Mouse (Mus musculus): Measurements from ENCODE around the gene Gm42674. TPM values are rescaled to one million over a fixed set of nuclear protein-coding genes. Genes with fewer than 3 reads are reported as not detected.

The Gm42674 gene
- polyA plus RNA-seq, 1 experiment from 2014 or later = not detected

- no peak for DNase-seq
- no peak within 1 kb of the TSS for H3K4me3 ChIP-seq (replicated peaks; ENCODE audit: low read depth, low read length)
- H3K4me2 ChIP-seq (ENCODE audit: low read length) = no peak within 1 kb of the TSS
- H3K36me3 ChIP-seq (ENCODE audit: control insufficient read depth, insufficient read depth, low read length) = no peaks in the 10 kb centered on the region
- no peak within 1 kb of the TSS for H3K9ac ChIP-seq (replicated peaks; ENCODE audit: low read length)
- no peaks in the 10 kb centered on the region for H3K4me1 ChIP-seq (ENCODE audit: control insufficient read depth, insufficient read depth, low read length)
- H3K27ac ChIP-seq (replicated peaks; ENCODE audit: low read depth, low read length) = no peak within 1 kb of the TSS
- ATAC-seq (ENCODE audit: low FRiP score, low TSS enrichment) = no peak
- WGBS = 79% methylated on average over 3 of the region's 3 CpGs
- no peaks in the 10 kb centered on the region for H3K27me3 ChIP-seq (ENCODE audit: control insufficient read depth, insufficient read depth, low read length)
- no peaks in the 10 kb centered on the region for H3K9me3 ChIP-seq (ENCODE audit: control insufficient read depth, low read length)
Measured at GRCm38 (mm10) chr3:90603623-90604022, 1.9 kb downstream of the Gm42674 start, which contains the start of gene S100a4. Gene S100a4 (plus strand): TSS chr3:90603771.

- H3K27me3 ChIP-seq (ENCODE audit: control insufficient read depth, insufficient read depth, low read length) = no peaks in the 10 kb centered on the region
- no peaks in the 10 kb centered on the region for H3K36me3 ChIP-seq (ENCODE audit: control insufficient read depth, insufficient read depth, low read length)
- no peak for ATAC-seq (ENCODE audit: low FRiP score, low TSS enrichment)
- no peaks in the 10 kb centered on the region for H3K4me1 ChIP-seq (ENCODE audit: control insufficient read depth, insufficient read depth, low read length)
- H3K9ac ChIP-seq (replicated peaks; ENCODE audit: low read length) = no peak overlapping the region
- H3K9me3 ChIP-seq (ENCODE audit: control insufficient read depth, low read length) = no peaks in the 10 kb centered on the region
- H3K4me3 ChIP-seq (replicated peaks; ENCODE audit: low read depth, low read length) = no peak overlapping the region
- no peak overlapping the region for H3K4me2 ChIP-seq (ENCODE audit: low read length)
- 62% methylated on average over 4 of the region's 4 CpGs for WGBS
- H3K27ac ChIP-seq (replicated peaks; ENCODE audit: low read depth, low read length) = no peak overlapping the region
- peak; percentile 66 for DNase-seq
Measured at GRCm38 (mm10) chr3:90604416-90604815, 2.7 kb downstream of the Gm42674 start.

GRCm38 (mm10) chr3:90605049-90605448 lies 3.3 kb downstream of the Gm42674 start:
- Histone ChIP-seq H3K36me3 (ENCODE audit: control insufficient read depth, insufficient read depth, low read length) (no peaks in the 10 kb centered on the region), H3K27ac (replicated peaks; ENCODE audit: low read depth, low read length) (no peak overlapping the region), H3K4me2 (ENCODE audit: low read length) (no peak overlapping the region), H3K9me3 (ENCODE audit: control insufficient read depth, low read length) (no peaks in the 10 kb centered on the region), H3K4me1 (ENCODE audit: control insufficient read depth, insufficient read depth, low read length) (no peaks in the 10 kb centered on the region), H3K9ac (replicated peaks; ENCODE audit: low read length) (no peak overlapping the region), H3K4me3 (replicated peaks; ENCODE audit: low read depth, low read length) (no peak overlapping the region), H3K27me3 (ENCODE audit: control insufficient read depth, insufficient read depth, low read length) (no peaks in the 10 kb centered on the region)
- WGBS = 90% methylated on average over 3 of the region's 3 CpGs
- ATAC-seq (ENCODE audit: low FRiP score, low TSS enrichment) (no peak), DNase-seq (no peak)

- no peak overlapping the region for H3K4me3 ChIP-seq (replicated peaks; ENCODE audit: low read depth, low read length)
Measured at GRCm38 (mm10) chr3:90605736-90606135, 4.0 kb downstream of the Gm42674 start.

DNA sequence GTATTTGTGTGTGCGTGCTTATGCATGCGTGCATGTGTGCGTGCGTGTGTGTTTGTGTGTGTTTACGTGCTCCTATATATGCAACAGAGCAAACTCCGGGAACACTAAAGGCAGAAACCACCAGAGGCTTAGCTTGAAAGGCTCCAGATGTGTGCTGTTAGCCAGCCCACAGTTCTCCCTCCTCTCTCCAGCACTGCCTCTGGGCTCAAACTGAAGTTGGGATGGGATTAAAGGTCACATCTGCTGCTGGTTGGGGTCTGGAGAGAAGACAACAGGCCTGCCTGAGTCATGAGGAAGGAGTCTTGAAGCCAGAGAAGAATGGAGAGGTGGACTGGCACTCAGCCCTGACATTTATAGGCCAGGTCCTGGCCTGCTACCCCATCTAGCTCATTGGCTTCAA lies 4.5 kb downstream of the Gm42674 start:
- Histone ChIP-seq H3K9ac (replicated peaks; ENCODE audit: low read length) (no peak overlapping the region), H3K9me3 (ENCODE audit: control insufficient read depth, low read length) (no peaks in the 10 kb centered on the region), H3K36me3 (ENCODE audit: control insufficient read depth, insufficient read depth, low read length) (no peaks in the 10 kb centered on the region), H3K4me1 (ENCODE audit: control insufficient read depth, insufficient read depth, low read length) (no peaks in the 10 kb centered on the region), H3K27me3 (ENCODE audit: control insufficient read depth, insufficient read depth, low read length) (no peaks in the 10 kb centered on the region), H3K27ac (replicated peaks; ENCODE audit: low read depth, low read length) (no peak overlapping the region), H3K4me3 (replicated peaks; ENCODE audit: low read depth, low read length) (no peak overlapping the region), H3K4me2 (ENCODE audit: low read length) (no peak overlapping the region)
- no peak for ATAC-seq (ENCODE audit: low FRiP score, low TSS enrichment)
- WGBS = 93% methylated on average over 6 of the region's 6 CpGs
- no peak for DNase-seq

More at GRCm38 (mm10) chr3:90605736-90606135, 4.0 kb downstream of the Gm42674 start:
- Histone ChIP-seq H3K4me1 (ENCODE audit: control insufficient read depth, insufficient read depth, low read length) (no peaks in the 10 kb centered on the region), H3K9me3 (ENCODE audit: control insufficient read depth, low read length) (no peaks in the 10 kb centered on the region), H3K27ac (replicated peaks; ENCODE audit: low read depth, low read length) (no peak overlapping the region), H3K4me2 (ENCODE audit: low read length) (no peak overlapping the region), H3K36me3 (ENCODE audit: control insufficient read depth, insufficient read depth, low read length) (no peaks in the 10 kb centered on the region), H3K27me3 (ENCODE audit: control insufficient read depth, insufficient read depth, low read length) (no peaks in the 10 kb centered on the region), H3K9ac (replicated peaks; ENCODE audit: low read length) (no peak overlapping the region)
- ATAC-seq (ENCODE audit: low FRiP score, low TSS enrichment) (no peak), DNase-seq (no peak)
- WGBS = 91% methylated on average over 2 of the region's 2 CpGs

DNA sequence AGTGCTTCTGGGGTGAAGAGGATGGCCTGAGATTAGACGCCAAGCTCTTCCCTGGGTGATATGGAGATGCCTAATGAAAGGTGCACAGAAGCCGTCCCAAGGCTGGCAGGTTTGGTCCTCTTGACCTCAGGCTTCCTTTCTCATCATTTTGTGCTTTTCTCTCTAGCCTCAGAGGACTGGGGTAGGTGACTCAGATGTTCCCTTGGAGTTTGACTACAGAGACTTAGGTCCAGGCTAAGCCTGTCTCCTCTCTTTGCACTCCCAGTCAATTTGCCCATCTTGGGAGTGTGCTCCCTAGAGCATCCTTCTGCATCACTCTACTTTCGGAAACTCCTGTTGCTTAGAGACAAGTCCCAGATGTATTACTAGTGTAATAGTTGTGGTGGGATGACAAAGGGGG lies 5.7 kb downstream of the Gm42674 start:
- Histone ChIP-seq H3K27ac (replicated peaks; ENCODE audit: low read depth, low read length) (no peak overlapping the region), H3K9ac (replicated peaks; ENCODE audit: low read length) (no peak overlapping the region), H3K4me3 (replicated peaks; ENCODE audit: low read depth, low read length) (no peak overlapping the region), H3K4me2 (ENCODE audit: low read length) (no peak overlapping the region), H3K36me3 (ENCODE audit: control insufficient read depth, insufficient read depth, low read length) (no peaks in the 10 kb centered on the region), H3K9me3 (ENCODE audit: control insufficient read depth, low read length) (no peaks in the 10 kb centered on the region), H3K4me1 (ENCODE audit: control insufficient read depth, insufficient read depth, low read length) (no peaks in the 10 kb centered on the region), H3K27me3 (ENCODE audit: control insufficient read depth, insufficient read depth, low read length) (no peaks in the 10 kb centered on the region)
- ATAC-seq (ENCODE audit: low FRiP score, low TSS enrichment) (no peak), DNase-seq (no peak)
- 89% methylated on average over 3 of the region's 3 CpGs for WGBS

GRCm38 (mm10) chr3:90608223-90608622 lies 6.5 kb downstream of the Gm42674 start, which contains the start of gene S100a5:
Gene S100a5 (plus strand): TSS chr3:90608523.
- ATAC-seq (ENCODE audit: low FRiP score, low TSS enrichment) (no peak), DNase-seq (no peak)
- Histone ChIP-seq H3K4me2 (ENCODE audit: low read length) (no peak within 1 kb of the TSS), H3K4me1 (ENCODE audit: control insufficient read depth, insufficient read depth, low read length) (peaks cover 4% of the 10 kb centered on the region), H3K27me3 (ENCODE audit: control insufficient read depth, insufficient read depth, low read length) (no peaks in the 10 kb centered on the region), H3K27ac (replicated peaks; ENCODE audit: low read depth, low read length) (no peak within 1 kb of the TSS), H3K4me3 (replicated peaks; ENCODE audit: low read depth, low read length) (no peak within 1 kb of the TSS), H3K36me3 (ENCODE audit: control insufficient read depth, insufficient read depth, low read length) (no peaks in the 10 kb centered on the region), H3K9ac (replicated peaks; ENCODE audit: low read length) (no peak within 1 kb of the TSS), H3K9me3 (ENCODE audit: control insufficient read depth, low read length) (no peaks in the 10 kb centered on the region)
- 64% methylated on average over 3 of the region's 3 CpGs for WGBS

DNA sequence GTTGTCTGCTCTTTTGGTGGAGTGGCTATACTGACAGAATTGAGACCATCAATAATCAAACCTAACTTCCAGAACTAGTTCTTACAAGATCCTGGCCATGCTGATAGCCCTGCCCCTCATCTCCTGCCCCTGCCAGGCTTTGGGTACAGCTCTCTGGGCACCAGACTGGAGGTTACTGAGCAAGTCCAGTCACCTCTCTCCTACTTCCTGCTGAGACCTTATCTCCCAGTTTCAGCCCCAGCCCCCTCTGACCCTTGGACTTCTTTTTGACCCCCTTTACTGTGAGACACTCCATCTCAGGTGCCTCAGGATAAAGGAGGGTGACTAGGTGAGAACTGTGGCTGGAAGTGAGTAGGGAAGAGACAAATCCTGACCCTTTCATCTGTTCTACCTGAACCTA lies 7.4 kb downstream of the Gm42674 start:
- Histone ChIP-seq H3K9ac (replicated peaks; ENCODE audit: low read length) (no peak overlapping the region), H3K27ac (replicated peaks; ENCODE audit: low read depth, low read length) (no peak overlapping the region), H3K27me3 (ENCODE audit: control insufficient read depth, insufficient read depth, low read length) (no peaks in the 10 kb centered on the region), H3K4me3 (replicated peaks; ENCODE audit: low read depth, low read length) (no peak overlapping the region), H3K4me2 (ENCODE audit: low read length) (no peak overlapping the region), H3K36me3 (ENCODE audit: control insufficient read depth, insufficient read depth, low read length) (no peaks in the 10 kb centered on the region), H3K9me3 (ENCODE audit: control insufficient read depth, low read length) (no peaks in the 10 kb centered on the region), H3K4me1 (ENCODE audit: control insufficient read depth, insufficient read depth, low read length) (peaks cover 7% of the 10 kb centered on the region)
- ATAC-seq (ENCODE audit: low FRiP score, low TSS enrichment) (no peak), DNase-seq (no peak)

DNA sequence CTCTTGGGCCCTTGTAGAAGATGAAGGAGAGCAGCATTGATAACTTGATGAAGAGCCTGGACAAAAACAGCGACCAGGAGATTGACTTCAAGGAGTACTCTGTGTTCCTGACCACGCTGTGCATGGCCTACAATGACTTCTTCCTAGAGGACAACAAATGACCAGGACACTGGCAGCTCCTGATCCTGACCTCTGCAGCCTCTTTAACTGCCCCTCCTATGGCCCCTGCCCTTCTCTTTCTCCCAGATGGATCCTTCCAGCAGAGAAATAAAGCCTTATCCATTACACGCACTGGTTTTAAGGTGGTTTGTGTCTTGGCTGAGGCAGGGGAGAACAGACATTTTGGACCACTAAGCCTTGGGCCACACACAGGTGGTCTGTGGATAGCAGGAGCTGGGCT lies 9.8 kb downstream of the Gm42674 start:
- Histone ChIP-seq H3K36me3 (ENCODE audit: control insufficient read depth, insufficient read depth, low read length) (no peaks in the 10 kb centered on the region), H3K4me3 (replicated peaks; ENCODE audit: low read depth, low read length) (no peak overlapping the region), H3K27me3 (ENCODE audit: control insufficient read depth, insufficient read depth, low read length) (no peaks in the 10 kb centered on the region), H3K27ac (replicated peaks; ENCODE audit: low read depth, low read length) (no peak overlapping the region), H3K9ac (replicated peaks; ENCODE audit: low read length) (no peak overlapping the region), H3K9me3 (ENCODE audit: control insufficient read depth, low read length) (no peaks in the 10 kb centered on the region), H3K4me1 (ENCODE audit: control insufficient read depth, insufficient read depth, low read length) (peaks cover 7% of the 10 kb centered on the region), H3K4me2 (ENCODE audit: low read length) (no peak overlapping the region)
- no peak for ATAC-seq (ENCODE audit: low FRiP score, low TSS enrichment)
- DNase-seq = no peak
- 92% methylated on average over 3 of the region's 3 CpGs for WGBS
